ENCODE assay signal across 9 mouse cellular contexts in the genomic region with DNA sequence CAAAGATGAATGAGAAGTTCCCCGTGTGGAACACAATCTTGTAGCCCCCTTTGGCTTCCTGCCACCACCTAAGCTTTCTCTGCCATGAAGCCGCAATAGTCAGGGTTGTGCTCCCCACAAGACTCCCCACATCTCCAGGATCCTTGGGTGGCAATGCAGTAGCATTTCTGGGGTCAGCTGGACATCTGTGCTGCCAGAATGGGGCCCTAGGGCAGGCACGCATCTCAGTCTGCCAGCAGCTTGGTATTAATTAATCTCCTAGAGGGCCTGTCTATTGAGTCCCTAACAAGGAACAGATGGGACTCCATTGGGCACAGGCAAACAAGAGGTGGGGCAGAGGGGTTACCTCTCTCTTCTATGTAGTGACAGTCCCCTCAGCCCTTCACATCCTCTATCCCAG. TPM values are rescaled to one million over a fixed set of nuclear protein-coding genes. Genes with fewer than 3 reads are reported as not detected.
DNase-seq lines count a peak whose midpoint lies in the region; ATAC-seq and TF ChIP-seq lines count a peak whose summit lies in the region.
"Had no signal": no experiment of that assay in that cellular context is flagged by ENCODE, and none has a peak within 500 bp of the region (broad histone marks: within the 10 kb centered on the region; RNA-seq: fewer than 3 reads in every experiment).

No protein-coding gene starts in this region.

- TF ChIP-seq CTCF in small intestine, adult 2 months (IDR thresholded peaks at IDR 0.05; ENCODE audit: extremely low read depth, insufficient read length, insufficient replicate concordance, low read depth, low read length), result no peak
- no peak for TF ChIP-seq CTCF in thymus, adult 2 months (IDR thresholded peaks at IDR 0.05; ENCODE audit: borderline replicate concordance, control insufficient read depth, extremely low read depth, insufficient read depth, low read length, poor library complexity)

- peak; percentile 39 for DNase-seq in embryo, embryonic 10 days (ENCODE audit: low spot score)
- DNase-seq in embryo, embryonic 9.5 days (ENCODE audit: extremely low spot score), result no peak
- DNase-seq in kidney, adult 9 months, result peak; percentile 67
- no peak for DNase-seq in natural killer cell, adult 2 months (ENCODE audit: low spot score in 2 of 2)
- DNase-seq in thymus, adult 2 months, result no peak
- DNase-seq: liver, postnatal 0 days had no signal

- no peak for TF ChIP-seq POLR2A in small intestine, adult 2 months (IDR thresholded peaks at IDR 0.05; ENCODE audit: low read depth, low read length)
- TF ChIP-seq POLR2A in thymus, adult 2 months (IDR thresholded peaks at IDR 0.05; ENCODE audit: control insufficient read depth, extremely low read depth, insufficient read depth, low read length, poor library complexity), result no peak

- 0 out of 2 replicates have a peak overlapping the region, but pooled peaks have one; percentile 21 for H3K27ac ChIP-seq in midbrain, embryonic 12.5 days (replicated peaks)
- no peak overlapping the region for H3K27ac ChIP-seq in midbrain, embryonic 16.5 days (ENCODE audit: low read length)
- H3K27ac ChIP-seq in small intestine, adult 2 months (ENCODE audit: insufficient read depth, low read depth, low read length), result peak overlapping the region; percentile 100
- no peak overlapping the region for H3K27ac ChIP-seq in thymus, adult 2 months (ENCODE audit: control insufficient read depth, insufficient read depth, low read length)

- 0 out of 2 replicates have a peak overlapping the region, but pooled peaks have one; percentile 66 for H3K4me2 ChIP-seq in midbrain, embryonic 12.5 days (replicated peaks)
- H3K4me2 ChIP-seq in midbrain, embryonic 16.5 days (ENCODE audit: low read length), result no peak overlapping the region

- peaks cover 74% of the 10 kb centered on the region for H3K27me3 ChIP-seq in midbrain, embryonic 12.5 days
- peaks cover 8% of the 10 kb centered on the region for H3K27me3 ChIP-seq in midbrain, embryonic 16.5 days (ENCODE audit: control insufficient read depth, insufficient read depth, low read depth, low read length)
- no peaks in the 10 kb centered on the region for H3K27me3 ChIP-seq in small intestine, adult 2 months (ENCODE audit: control insufficient read depth, insufficient read depth, low read length)
- no peaks in the 10 kb centered on the region; the same call in 1 of the 2 replicates for H3K27me3 ChIP-seq in thymus, adult 2 months (ENCODE audit: control insufficient read depth, insufficient read depth, low read length)

- H3K4me3 ChIP-seq in midbrain, embryonic 12.5 days, result no peak overlapping the region
- H3K4me3 ChIP-seq in midbrain, embryonic 16.5 days (ENCODE audit: low read depth, low read length), result no peak overlapping the region
- H3K4me3 ChIP-seq in small intestine, adult 2 months (ENCODE audit: low read depth, low read length), result peak overlapping the region; percentile 59
- no peak overlapping the region for H3K4me3 ChIP-seq in thymus, adult 2 months (ENCODE audit: control insufficient read depth, insufficient read depth, low read length)

- peaks cover 68% of the 10 kb centered on the region for H3K4me1 ChIP-seq in midbrain, embryonic 12.5 days
- peaks cover 37% of the 10 kb centered on the region for H3K4me1 ChIP-seq in midbrain, embryonic 16.5 days (ENCODE audit: control insufficient read depth, insufficient read depth, low read length)
- H3K4me1 ChIP-seq in small intestine, adult 2 months (ENCODE audit: control insufficient read depth, insufficient read depth, insufficient read length, low read length), result peaks cover 29% of the 10 kb centered on the region
- H3K4me1 ChIP-seq in thymus, adult 2 months (replicated peaks; ENCODE audit: control insufficient read depth, insufficient read depth, low read length), result peaks cover 26% of the 10 kb centered on the region

- H3K36me3 ChIP-seq in midbrain, embryonic 12.5 days, result no peaks in the 10 kb centered on the region
- peaks cover 2% of the 10 kb centered on the region; the same call in 1 of the 2 replicates for H3K36me3 ChIP-seq in midbrain, embryonic 16.5 days (ENCODE audit: control insufficient read depth, insufficient read depth, low read length)
- H3K36me3 ChIP-seq in small intestine, adult 2 months (ENCODE audit: control insufficient read depth, insufficient read depth, low read length), result peaks cover 23% of the 10 kb centered on the region
- H3K36me3 ChIP-seq in thymus, adult 2 months (ENCODE audit: control insufficient read depth, insufficient read depth, low read length), result no peaks in the 10 kb centered on the region

- WGBS in midbrain, embryonic 12.5 days, result 43% methylated on average over 3 of the region's 3 CpGs
- 37% methylated on average over 3 of the region's 3 CpGs for WGBS in midbrain, embryonic 16.5 days
- WGBS in small intestine, adult 2 months, result 38% methylated on average over 3 of the region's 3 CpGs
- WGBS in thymus, adult 2 months, result 65% methylated on average over 3 of the region's 3 CpGs

- H3K9ac ChIP-seq in midbrain, embryonic 12.5 days (replicated peaks), result no peak overlapping the region
- H3K9ac ChIP-seq in midbrain, embryonic 16.5 days (ENCODE audit: low read depth, low read length), result no peak overlapping the region
- H3K9ac ChIP-seq: liver, postnatal 0 days had no signal

- H3K9me3 ChIP-seq in midbrain, embryonic 12.5 days, result no peaks in the 10 kb centered on the region
- H3K9me3 ChIP-seq in midbrain, embryonic 16.5 days (replicated peaks; ENCODE audit: control insufficient read depth, low read length, poor library complexity, severe bottlenecking), result no peaks in the 10 kb centered on the region

- no peak for ATAC-seq in midbrain, embryonic 12.5 days (ENCODE audit: low FRiP score, low read depth)
- no peak for ATAC-seq in midbrain, embryonic 16.5 days
- ATAC-seq: liver, postnatal 0 days had no signal

RNA-seq across cellular contexts. Expression of a gene that starts 4.0 kb away (rescaled TPM):
- 24.8 and 26.6 TPM in 2 replicates for polyA plus RNA-seq in midbrain, embryonic 12.5 days (2016; fragmentation: Nextera tagmentation; extraction: Ambion mirVana)
- polyA plus RNA-seq in midbrain, embryonic 16.5 days (2015; fragmentation: Nextera tagmentation; extraction: Ambion mirVana), result 96.2 and 112 TPM in 2 replicates
- 58.8 and 156 TPM in 2 replicates for polyA plus RNA-seq in small intestine, adult 2 months (2012; rRNA removed)
- 3.1 and 4.9 TPM in 2 replicates for polyA plus RNA-seq in thymus, adult 2 months (2012; rRNA removed)

RNA-seq across cellular contexts. Expression of a gene that starts 14.9 kb away (rescaled TPM):
- polyA plus RNA-seq in midbrain, embryonic 12.5 days (2016; fragmentation: Nextera tagmentation; extraction: Ambion mirVana), result 136 and 140 TPM in 2 replicates
- 111 and 112 TPM in 2 replicates for polyA plus RNA-seq in midbrain, embryonic 16.5 days (2015; fragmentation: Nextera tagmentation; extraction: Ambion mirVana)
- polyA plus RNA-seq in small intestine, adult 2 months (2012; rRNA removed), result 32.3 and 57.1 TPM in 2 replicates
- 146 and 160 TPM in 2 replicates for polyA plus RNA-seq in thymus, adult 2 months (2012; rRNA removed)

RNA-seq across cellular contexts. Expression of a gene that starts 34.0 kb away (rescaled TPM):
- polyA plus RNA-seq in midbrain, embryonic 12.5 days (2016; fragmentation: Nextera tagmentation; extraction: Ambion mirVana), result 182 and 192 TPM in 2 replicates
- polyA plus RNA-seq in midbrain, embryonic 16.5 days (2015; fragmentation: Nextera tagmentation; extraction: Ambion mirVana), result 188 and 194 TPM in 2 replicates
- polyA plus RNA-seq in small intestine, adult 2 months (2012; rRNA removed), result 16.7 and 32.0 TPM in 2 replicates
- 49.2 and 53.5 TPM in 2 replicates for polyA plus RNA-seq in thymus, adult 2 months (2012; rRNA removed)

RNA-seq across cellular contexts. Expression of a gene that starts 34.0 kb away (rescaled TPM):
- polyA plus RNA-seq in midbrain, embryonic 12.5 days (2016; fragmentation: Nextera tagmentation; extraction: Ambion mirVana), result 53.4 and 54.4 TPM in 2 replicates
- polyA plus RNA-seq in midbrain, embryonic 16.5 days (2015; fragmentation: Nextera tagmentation; extraction: Ambion mirVana), result 53.5 and 61.2 TPM in 2 replicates
- polyA plus RNA-seq in small intestine, adult 2 months (2012; rRNA removed), result 154 and 238 TPM in 2 replicates
- 166 and 176 TPM in 2 replicates for polyA plus RNA-seq in thymus, adult 2 months (2012; rRNA removed)

RNA-seq across cellular contexts. Expression of a gene that starts 45.7 kb away (rescaled TPM):
- polyA plus RNA-seq in midbrain, embryonic 12.5 days (2016; fragmentation: Nextera tagmentation; extraction: Ambion mirVana), result 16.3 and 18.1 TPM in 2 replicates
- polyA plus RNA-seq in midbrain, embryonic 16.5 days (2015; fragmentation: Nextera tagmentation; extraction: Ambion mirVana), result 3.4 and 3.8 TPM in 2 replicates
- 8.1 TPM in 2 replicates for polyA plus RNA-seq in small intestine, adult 2 months (2012; rRNA removed)
- 6.8 and 7.2 TPM in 2 replicates for polyA plus RNA-seq in thymus, adult 2 months (2012; rRNA removed)

Comparison
In these comparisons a context has a peak if more than half of its experiments do, and no peak if none do; other contexts are left out.
1. DNase-seq: peak in embryo, embryonic 10 days (single experiment) and kidney, adult 9 months (single experiment); none in embryo, embryonic 9.5 days (single experiment), natural killer cell, adult 2 months (0 of 2) and thymus, adult 2 months (single experiment).
2. H3K27ac ChIP-seq: peak in midbrain, embryonic 12.5 days (single experiment) and small intestine, adult 2 months (single experiment); none in midbrain, embryonic 16.5 days (single experiment) and thymus, adult 2 months (single experiment).